Mouse (Mus musculus) heart, embryonic 12.5 days (tissue): ENCODE results near the gene Scamp2. TPM values are rescaled to one million over a fixed set of nuclear protein-coding genes. Genes with fewer than 3 reads are reported as not detected.

Experiments used
- ATAC-seq: fragments of 200-750 bp; cut with Nextera tagmentation; 2 replicates; pipeline ENCODE4 v1.8.0; 2017; ENCODE audit warnings: moderate TSS enrichment, moderate library complexity; ENCODE audit not compliant: insufficient number of reproducible peaks, low FRiP score
- H3K27ac ChIP-seq: fragments of 300-500 bp; sonication (generic); 2 replicates; pipeline ENCODE4 v1.5.1; 2016; ENCODE audit warnings: mild to moderate bottlenecking, moderate library complexity; ENCODE audit not compliant: poor library complexity, severe bottlenecking
- H3K27me3 ChIP-seq: fragments of 300-500 bp; sonication (generic); replicated peaks from 2 replicates; pipeline ENCODE4 v1.6.1; 2016; ENCODE audit warnings: mild to moderate bottlenecking, moderate library complexity
- H3K36me3 ChIP-seq: fragments of 300-500 bp; sonication (generic); 2 replicates; pipeline ENCODE4 v1.6.1; 2016; ENCODE audit warnings: mild to moderate bottlenecking, moderate library complexity
- H3K4me1 ChIP-seq: fragments of 300-500 bp; sonication (generic); replicated peaks from 2 replicates; pipeline ENCODE4 v1.6.1; 2016; ENCODE audit warnings: mild to moderate bottlenecking
- H3K4me2 ChIP-seq: fragments of 300-500 bp; sonication (generic); 2 replicates; pipeline ENCODE4 v1.6.1; 2016; ENCODE audit warnings: mild to moderate bottlenecking, moderate library complexity
- H3K4me3 ChIP-seq: fragments of 300-500 bp; sonication (generic); 2 replicates; pipeline ENCODE4 v1.5.1; 2016; ENCODE audit warnings: mild to moderate bottlenecking
- H3K9ac ChIP-seq: fragments of 300-500 bp; sonication (generic); 2 replicates; pipeline ENCODE4 v1.6.1; 2016; ENCODE audit warnings: mild to moderate bottlenecking, moderate library complexity
- H3K9me3 ChIP-seq: fragments of 300-500 bp; sonication (generic); replicated peaks from 2 replicates; pipeline ENCODE4 v1.6.1; 2016; ENCODE audit warnings: mild to moderate bottlenecking, moderate library complexity
- WGBS: fragments of 180-500 bp; shearing (Covaris S2); methylation state at CpG from one replicate; pipeline ENCODE4 v1.1.7; 2016; 5-methylcytosine and 5-hydroxymethylcytosine counted together
- polyA plus RNA-seq: library from polyadenylated mRNA; unstranded; fragments of >200 nt; fragmentation: Nextera tagmentation; extraction: Ambion mirVana; gene quantifications from 2 replicates; pipeline ENCODE4 v1.2.1, GENCODE M21; 2016

Gene Scamp2
- polyA plus RNA-seq, 1 experiment from 2014 or later = 52.5 TPM

DNA sequence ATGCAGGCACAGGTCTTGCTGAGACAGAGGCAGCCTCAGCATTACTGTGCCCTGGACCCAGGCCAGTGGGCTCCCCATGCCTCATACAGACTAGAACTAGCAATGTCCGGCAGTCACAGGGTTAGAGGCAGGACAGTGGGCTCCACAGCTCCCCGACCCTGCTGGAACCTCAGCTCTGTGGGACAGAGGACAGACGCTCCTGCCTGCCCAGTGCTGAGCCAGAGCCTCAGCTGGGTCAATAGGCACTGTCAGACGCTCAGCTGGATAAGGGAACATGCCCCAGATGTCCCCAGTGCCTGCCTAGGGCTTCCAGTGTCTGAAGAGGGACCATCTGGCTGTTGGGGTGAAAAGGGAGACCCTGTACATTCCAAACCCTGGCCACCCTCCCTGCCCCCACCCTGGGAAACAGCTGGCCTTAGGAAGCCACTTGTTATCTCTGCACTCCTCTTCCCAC, 37.2 kb downstream of the Scamp2 start:
- WGBS = 13% methylated on average over 4 of the region's 4 CpGs
- Histone ChIP-seq H3K4me3 (no peak overlapping the region), H3K27me3 (no peaks in the 10 kb centered on the region), H3K36me3 (peaks cover 27% of the 10 kb centered on the region), H3K4me2 (no peak overlapping the region), H3K9ac (peak overlapping the region; percentile 35; the same call in 1 of the 2 replicates), H3K27ac (peak overlapping the region; percentile 2; the same call in 1 of the 2 replicates), H3K9me3 (no peaks in the 10 kb centered on the region), H3K4me1 (peaks cover 65% of the 10 kb centered on the region)
- no peak; the same call in 1 of the 2 replicates for ATAC-seq

- 55% methylated on average over 8 of the region's 8 CpGs for WGBS
- Histone ChIP-seq H3K36me3 (peaks cover 16% of the 10 kb centered on the region), H3K4me2 (no peak overlapping the region), H3K27ac (no peak overlapping the region), H3K4me1 (peaks cover 58% of the 10 kb centered on the region), H3K4me3 (no peak overlapping the region), H3K9ac (no peak overlapping the region), H3K9me3 (no peaks in the 10 kb centered on the region), H3K27me3 (peaks cover 3% of the 10 kb centered on the region; the same call in 1 of the 2 replicates)
- ATAC-seq = no peak
Measured at GRCm38 (mm10) chr9:57598851-57599563, 38.3 kb downstream of the Scamp2 start.

GRCm38 (mm10) chr9:57600620-57601352, 40.0 kb downstream of the Scamp2 start:
- Histone ChIP-seq H3K4me2 (0 out of 2 replicates have a peak overlapping the region, but pooled peaks have one; percentile 3), H3K27me3 (peaks cover 19% of the 10 kb centered on the region), H3K9me3 (no peaks in the 10 kb centered on the region), H3K4me1 (peaks cover 52% of the 10 kb centered on the region), H3K27ac (no peak overlapping the region), H3K4me3 (no peak overlapping the region), H3K36me3 (0 out of 2 replicates have a peak, but pooled peaks cover 3% of the 10 kb centered on the region), H3K9ac (no peak overlapping the region)
- WGBS = 1% methylated on average over 3 of the region's 3 CpGs
- ATAC-seq = peak; percentile 65

- Histone ChIP-seq H3K9me3 (no peaks in the 10 kb centered on the region), H3K9ac (no peak overlapping the region), H3K27ac (no peak overlapping the region), H3K4me2 (no peak overlapping the region), H3K4me1 (peaks cover 57% of the 10 kb centered on the region), H3K36me3 (0 out of 2 replicates have a peak, but pooled peaks cover under 1% of the 10 kb centered on the region), H3K27me3 (peaks cover 24% of the 10 kb centered on the region), H3K4me3 (no peak overlapping the region)
- 11% methylated on average over 2 of the region's 2 CpGs for WGBS
- no peak for ATAC-seq
Measured at GRCm38 (mm10) chr9:57601353-57601706, 40.6 kb downstream of the Scamp2 start.

- Histone ChIP-seq H3K4me3 (no peak overlapping the region), H3K36me3 (no peaks in the 10 kb centered on the region), H3K27me3 (peaks cover 32% of the 10 kb centered on the region), H3K9ac (no peak overlapping the region), H3K4me1 (peaks cover 59% of the 10 kb centered on the region), H3K27ac (no peak overlapping the region), H3K4me2 (no peak overlapping the region), H3K9me3 (no peaks in the 10 kb centered on the region)
- ATAC-seq = no peak
- 16% methylated on average over 8 of the region's 8 CpGs for WGBS
Measured at GRCm38 (mm10) chr9:57602098-57602497, 41.4 kb downstream of the Scamp2 start.

DNA sequence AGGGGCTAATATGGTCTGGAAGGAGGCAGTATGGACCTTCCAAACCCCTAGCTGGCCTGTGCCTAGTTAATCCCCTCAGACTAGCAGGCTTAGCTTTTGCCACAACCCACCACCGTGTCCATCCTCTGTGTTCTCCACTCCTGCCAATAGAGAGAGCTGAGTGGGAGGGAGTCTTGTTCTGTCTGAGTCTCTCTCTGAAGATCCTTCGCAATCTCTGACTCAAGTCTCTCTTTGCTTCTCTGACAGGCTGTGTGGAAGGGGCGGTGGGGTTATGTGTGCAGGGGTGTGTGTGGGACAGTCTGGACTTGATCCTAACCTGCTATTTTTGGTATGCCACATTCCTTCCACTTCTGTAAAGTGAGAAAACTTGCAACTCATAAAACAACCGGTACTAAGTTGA, 44.1 kb downstream of the Scamp2 start:
- 67% methylated on average over 4 of the region's 4 CpGs for WGBS
- peaks cover 33% of the 10 kb centered on the region for H3K4me1 ChIP-seq
- H3K9ac ChIP-seq = no peak overlapping the region
- no peak for ATAC-seq
- H3K36me3 ChIP-seq = no peaks in the 10 kb centered on the region
- H3K27me3 ChIP-seq = peaks cover 47% of the 10 kb centered on the region
- no peak overlapping the region for H3K27ac ChIP-seq
- H3K4me2 ChIP-seq = no peak overlapping the region
- H3K9me3 ChIP-seq = no peaks in the 10 kb centered on the region
- no peak overlapping the region for H3K4me3 ChIP-seq

GRCm38 (mm10) chr9:57605503-57605902, 44.8 kb downstream of the Scamp2 start:
- Histone ChIP-seq H3K4me2 (no peak overlapping the region), H3K36me3 (no peaks in the 10 kb centered on the region), H3K27ac (no peak overlapping the region), H3K9ac (no peak overlapping the region), H3K4me3 (no peak overlapping the region), H3K27me3 (peaks cover 53% of the 10 kb centered on the region), H3K4me1 (peaks cover 27% of the 10 kb centered on the region), H3K9me3 (no peaks in the 10 kb centered on the region)
- ATAC-seq = no peak
- 20% methylated on average over 9 of the region's 9 CpGs for WGBS

GRCm38 (mm10) chr9:57606139-57606851, 45.6 kb downstream of the Scamp2 start, which contains the start of gene Cplx3:
Gene Cplx3, minus strand, starts transcription at chr9:57606281.
- H3K9me3 ChIP-seq = no peaks in the 10 kb centered on the region
- peaks cover 56% of the 10 kb centered on the region for H3K27me3 ChIP-seq
- H3K36me3 ChIP-seq = no peaks in the 10 kb centered on the region
- ATAC-seq = 0 out of 2 replicates have a peak, but pooled peaks have one; percentile 51
- 6% methylated on average over 24 of the region's 24 CpGs for WGBS
- no peak within 1 kb of the TSS for H3K4me3 ChIP-seq
- H3K9ac ChIP-seq = no peak within 1 kb of the TSS
- H3K4me2 ChIP-seq = peak within 1 kb of the TSS; percentile 34
- no peak within 1 kb of the TSS for H3K27ac ChIP-seq
- H3K4me1 ChIP-seq = peaks cover 19% of the 10 kb centered on the region

DNA sequence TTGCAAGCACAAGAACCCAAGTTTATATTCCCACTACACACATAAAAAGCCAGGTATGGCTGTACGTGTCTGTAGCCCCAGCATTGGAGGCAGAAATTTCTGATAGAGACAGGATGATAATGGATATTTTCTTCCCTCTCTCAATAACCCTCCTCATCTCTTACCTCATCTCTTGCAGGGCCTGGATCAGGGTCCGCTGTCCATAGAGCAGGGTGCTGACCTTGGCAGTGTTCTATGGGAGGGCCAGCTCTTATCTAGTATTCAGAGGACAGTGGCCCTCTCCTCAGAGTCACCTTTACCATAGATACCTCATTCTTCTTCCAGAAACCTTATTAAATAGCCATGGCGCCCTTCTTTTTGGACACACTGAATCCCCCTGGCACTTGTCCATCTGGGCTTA, 49.1 kb downstream of the Scamp2 start:
- H3K4me1 ChIP-seq = peaks cover 9% of the 10 kb centered on the region
- H3K36me3 ChIP-seq = no peaks in the 10 kb centered on the region
- H3K27me3 ChIP-seq = peaks cover 49% of the 10 kb centered on the region
- no peak overlapping the region for H3K4me3 ChIP-seq
- H3K4me2 ChIP-seq = no peak overlapping the region
- WGBS = 47% methylated on average over 3 of the region's 3 CpGs
- H3K9ac ChIP-seq = no peak overlapping the region
- no peak overlapping the region for H3K27ac ChIP-seq
- no peaks in the 10 kb centered on the region for H3K9me3 ChIP-seq
- no peak for ATAC-seq

DNA sequence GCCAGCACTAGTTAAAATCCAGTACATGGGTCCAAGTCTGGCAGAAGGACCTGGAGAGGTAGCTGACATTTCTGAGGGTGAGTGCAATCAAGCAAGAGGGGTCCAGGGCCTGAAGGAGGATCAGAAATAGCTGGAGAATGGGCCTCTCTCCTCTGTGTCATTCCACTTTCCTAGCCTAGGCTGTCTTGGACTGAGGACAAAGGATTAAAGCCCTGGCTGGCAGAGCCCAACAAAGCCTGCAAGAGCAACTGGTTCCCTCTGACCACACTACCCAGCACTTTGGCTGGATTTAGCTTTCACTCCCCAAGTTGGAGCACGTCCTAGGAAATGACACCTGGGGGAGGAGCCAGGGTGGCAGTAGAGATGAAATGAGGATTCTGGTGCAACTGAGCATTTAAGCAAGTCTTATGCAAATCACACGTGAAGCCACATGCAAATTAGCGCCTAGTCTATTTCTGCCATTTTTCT, 49.6 kb downstream of the Scamp2 start:
- Histone ChIP-seq H3K4me3 (no peak overlapping the region), H3K4me1 (peaks cover 9% of the 10 kb centered on the region), H3K9me3 (no peaks in the 10 kb centered on the region), H3K4me2 (no peak overlapping the region), H3K9ac (no peak overlapping the region), H3K27ac (no peak overlapping the region), H3K27me3 (peaks cover 45% of the 10 kb centered on the region), H3K36me3 (no peaks in the 10 kb centered on the region)
- 50% methylated on average over 3 of the region's 3 CpGs for WGBS
- ATAC-seq = no peak

- no peak overlapping the region for H3K4me2 ChIP-seq
- ATAC-seq = no peak
- H3K4me1 ChIP-seq = 0 out of 2 replicates have a peak, but pooled peaks cover 2% of the 10 kb centered on the region
- peaks cover 29% of the 10 kb centered on the region for H3K27me3 ChIP-seq
- no peak overlapping the region for H3K27ac ChIP-seq
- no peaks in the 10 kb centered on the region for H3K36me3 ChIP-seq
- no peak overlapping the region for H3K9ac ChIP-seq
- no peak overlapping the region for H3K4me3 ChIP-seq
- no peaks in the 10 kb centered on the region for H3K9me3 ChIP-seq
- 68% methylated on average over 7 of the region's 7 CpGs for WGBS
Measured at GRCm38 (mm10) chr9:57612587-57612986, 51.8 kb downstream of the Scamp2 start.
